Mouse (Mus musculus) layer of hippocampus, postnatal 14 days (tissue): Measurements from ENCODE around the gene Pdzd9. TPM values are rescaled to one million over a fixed set of nuclear protein-coding genes. Genes with fewer than 3 reads are reported as not detected.
"Not testable (repeated sequence)": the region's sequence is repeated elsewhere in the genome, so short reads cannot be mapped to it uniquely, and the experiment has no call there.

Experiments used
- DNase-seq, 2 experiments: peaks; one replicate each; pipeline ENCODE4 v3.0.0; 2021 to 2022; ENCODE audit warnings: low spot score in 2 of 2, mixed read lengths in 1 of 2
- long read RNA-seq, 2 experiments: library from polyadenylated mRNA; stranded (forward); transcript quantifications; one replicate each; pipeline ENCODE4 v2.0.0; 2021
- total RNA-seq, 2 experiments: library from RNA; stranded (reverse); gene quantifications; 2 replicates each; pipeline ENCODE4 v1.2.3; 2021

The Pdzd9 gene
- total RNA-seq = not detected
- long read RNA-seq, experiment 1 = 0 reads
- long read RNA-seq, experiment 2 = 0 reads

- DNase-seq = peak; percentile 71 to 79
These were observed at the start of gene Pdzd9 for GRCm38 (mm10) chr7:120670153-120670875. Pdzd9 (minus strand) TSS chr7:120670343.

GRCm38 (mm10) chr7:120717261-120717660 is 47.1 kb upstream of the Pdzd9 start:
- no peak for DNase-seq

GRCm38 (mm10) chr7:120713951-120714350 is 43.8 kb upstream of the Pdzd9 start:
- DNase-seq = not testable (repeated sequence)

- no peak for DNase-seq
These were observed 43.1 kb upstream of the Pdzd9 start for GRCm38 (mm10) chr7:120713225-120713624.

- DNase-seq = no peak
These were observed 41.9 kb upstream of the Pdzd9 start for GRCm38 (mm10) chr7:120712071-120712470.

- DNase-seq = no peak
These were observed 33.7 kb upstream of the Pdzd9 start for GRCm38 (mm10) chr7:120703888-120704287.

GRCm38 (mm10) chr7:120699586-120699985 is 29.4 kb upstream of the Pdzd9 start:
- DNase-seq = no peak

GRCm38 (mm10) chr7:120696331-120696730 is 26.2 kb upstream of the Pdzd9 start:
- DNase-seq = no peak

GRCm38 (mm10) chr7:120695641-120696040 is 25.5 kb upstream of the Pdzd9 start:
- no peak for DNase-seq

- DNase-seq = no peak
These were observed 25.1 kb upstream of the Pdzd9 start for GRCm38 (mm10) chr7:120695196-120695595.

- no peak for DNase-seq
These were observed 23.8 kb upstream of the Pdzd9 start for GRCm38 (mm10) chr7:120693831-120694375.

GRCm38 (mm10) chr7:120690634-120691033 is 20.5 kb upstream of the Pdzd9 start:
- DNase-seq = no peak

GRCm38 (mm10) chr7:120685227-120685626 is 15.1 kb upstream of the Pdzd9 start:
- peak; percentile 25 to 63 for DNase-seq

- peak in 1 of 2 experiments; percentile 61 for DNase-seq
These were observed 14.6 kb upstream of the Pdzd9 start for GRCm38 (mm10) chr7:120684731-120685161.

- DNase-seq = no peak
These were observed 11.9 kb upstream of the Pdzd9 start for GRCm38 (mm10) chr7:120682002-120682401.

GRCm38 (mm10) chr7:120679023-120679422 is 8.9 kb upstream of the Pdzd9 start:
- no peak for DNase-seq

GRCm38 (mm10) chr7:120677764-120678531 is 7.8 kb upstream of the Pdzd9 start:
- DNase-seq = peak; percentile 19 to 22

GRCm38 (mm10) chr7:120677001-120677643 is 7.0 kb upstream of the Pdzd9 start, which contains the start of gene Mosmo:
Mosmo (plus strand) TSS chr7:120677618.
- DNase-seq = peak; percentile 54 to 61

- no peak for DNase-seq
These were observed 1.1 kb upstream of the Pdzd9 start for GRCm38 (mm10) chr7:120671271-120671670.

- no peak for DNase-seq
These were observed 8.1 kb downstream of the Pdzd9 start for GRCm38 (mm10) chr7:120662079-120662478.

GRCm38 (mm10) chr7:120647849-120648248 is 22.3 kb downstream of the Pdzd9 start:
- peak; percentile 32 to 62 for DNase-seq
